Mouse (Mus musculus) CH12.LX (cell line): ENCODE measurements around the gene Rtp3. TPM values are rescaled to one million over a fixed set of nuclear protein-coding genes. Genes with fewer than 3 reads are reported as not detected.

Experiments
- DNase-seq: peaks from one replicate; pipeline ENCODE4 v3.0.0-alpha.2; 2013; ENCODE audit errors: extremely low read depth
- H3K27ac ChIP-seq: 2 replicates; pipeline ENCODE4 v1.5.1; 2012; ENCODE audit warnings: low read depth, mild to moderate bottlenecking, control low read depth, moderate library complexity; ENCODE audit not compliant: insufficient read depth
- H3K27me3 ChIP-seq: replicated peaks from 2 replicates; pipeline ENCODE3; 2012; ENCODE audit warnings: inconsistent platforms
- H3K36me3 ChIP-seq, 2 experiments: replicated peaks in 1 of 2; 2 replicates each; pipeline versions ENCODE3 to v1.6.1; 2012; ENCODE audit warnings: inconsistent platforms in 1 of 2, low read length in 1 of 2, mild to moderate bottlenecking in 1 of 2, mixed read lengths in 1 of 2, moderate library complexity in 1 of 2; ENCODE audit not compliant: control insufficient read depth in 1 of 2, insufficient read depth in 1 of 2
- H3K4me1 ChIP-seq, 2 experiments: 2 replicates each; pipeline ENCODE4 v1.6.1; 2012; ENCODE audit warnings: inconsistent platforms in 1 of 2, moderate library complexity in 1 of 2; ENCODE audit not compliant: insufficient read depth in 2 of 2, control insufficient read depth in 1 of 2
- H3K4me2 ChIP-seq: 2 replicates; pipeline ENCODE4 v1.6.1; 2012; ENCODE audit warnings: low read depth, mild to moderate bottlenecking, control low read depth; ENCODE audit not compliant: poor library complexity, insufficient read depth, severe bottlenecking
- H3K4me3 ChIP-seq, 3 experiments: fragments of 150-350 bp in 1 of 3; sonication (generic) in 1 of 3; replicated peaks in 1 of 3; 2 replicates each; pipeline versions ENCODE3 to v1.5.1; 2011 to 2012; ENCODE audit warnings: low read depth in 2 of 3, low read length in 2 of 3, mild to moderate bottlenecking in 2 of 3, moderate library complexity in 2 of 3, control low read depth in 1 of 3, improper control_type of control experiment in 1 of 3, inconsistent platforms in 1 of 3, mixed read lengths in 1 of 3; ENCODE audit not compliant: poor library complexity in 1 of 3
- H3K79me2 ChIP-seq: replicated peaks from 2 replicates; pipeline ENCODE4 v1.6.1; 2012; ENCODE audit warnings: mild to moderate bottlenecking, moderate library complexity; ENCODE audit not compliant: control insufficient read depth, poor library complexity, insufficient read depth, severe bottlenecking; ENCODE audit errors: extremely low read depth
- H3K9ac ChIP-seq: 2 replicates; pipeline ENCODE4 v1.6.1; 2012; ENCODE audit warnings: low read depth, mild to moderate bottlenecking, control low read depth, moderate library complexity; ENCODE audit not compliant: insufficient read depth
- H3K9me3 ChIP-seq: replicated peaks from 2 replicates; pipeline ENCODE3; 2012; ENCODE audit warnings: low read length, inconsistent platforms, mixed read lengths
- BHLHE40 ChIP-seq: IDR thresholded peaks from 2 replicates; pipeline ENCODE4 v1.6.1; 2011; ENCODE audit warnings: mild to moderate bottlenecking, low read depth, low read length, improper control_type of control experiment
- CHD1 ChIP-seq: IDR thresholded peaks from 2 replicates; pipeline ENCODE4 v1.6.1; 2012; ENCODE audit warnings: low read depth, low read length, improper control_type of control experiment, inconsistent platforms
- CTCF ChIP-seq, 2 experiments: IDR thresholded peaks in 1 of 2; conservative IDR thresholded peaks in 1 of 2; 2 replicates each; pipeline ENCODE4 v1.5.1; 2011 to 2012; ENCODE audit warnings: low read depth in 2 of 2, low read length in 2 of 2, improper control_type of control experiment in 1 of 2, inconsistent platforms in 1 of 2, mild to moderate bottlenecking in 1 of 2, moderate library complexity in 1 of 2
- E2F4 ChIP-seq: IDR thresholded peaks from 2 replicates; pipeline ENCODE4 v1.6.1; 2011; ENCODE audit warnings: low read depth, low read length, improper control_type of control experiment; ENCODE audit not compliant: insufficient replicate concordance
- ELF1 ChIP-seq: IDR thresholded peaks from 2 replicates; pipeline ENCODE4 v1.6.1; 2014; ENCODE audit warnings: low read depth, mild to moderate bottlenecking, inconsistent platforms, low read length, improper control_type of control experiment
- EP300 ChIP-seq: IDR thresholded peaks from 2 replicates; pipeline ENCODE4 v1.6.1; 2011; ENCODE audit warnings: low read length, improper control_type of control experiment
- ETS1 ChIP-seq: conservative IDR thresholded peaks from 2 replicates; pipeline ENCODE4 v1.6.1; 2012; ENCODE audit warnings: low read depth, mild to moderate bottlenecking, inconsistent platforms, low read length, improper control_type of control experiment, moderate library complexity
- GABPA ChIP-seq: IDR thresholded peaks from 2 replicates; pipeline ENCODE4 v1.6.1; 2012; ENCODE audit warnings: low read depth, low read length, improper control_type of control experiment, inconsistent platforms; ENCODE audit not compliant: insufficient replicate concordance
- IRF4 ChIP-seq: IDR thresholded peaks from 2 replicates; pipeline ENCODE4 v1.6.1; 2014; ENCODE audit warnings: low read depth, mild to moderate bottlenecking, inconsistent platforms, low read length, improper control_type of control experiment
- JUN ChIP-seq: IDR thresholded peaks from 2 replicates; pipeline ENCODE4 v1.6.1; 2011; ENCODE audit warnings: low read depth, mild to moderate bottlenecking, low read length, improper control_type of control experiment, moderate library complexity; ENCODE audit not compliant: insufficient read depth
- JUND ChIP-seq: conservative IDR thresholded peaks from 2 replicates; pipeline ENCODE4 v1.6.1; 2011; ENCODE audit warnings: low read depth, low read length, improper control_type of control experiment
- KAT2A ChIP-seq: IDR thresholded peaks from 2 replicates; pipeline ENCODE4 v1.6.1; 2012; ENCODE audit warnings: low read length, improper control_type of control experiment, inconsistent platforms; ENCODE audit not compliant: insufficient replicate concordance
- MAFK ChIP-seq: IDR thresholded peaks from 2 replicates; pipeline ENCODE4 v1.6.1; 2011; ENCODE audit warnings: low read length, improper control_type of control experiment; ENCODE audit not compliant: insufficient replicate concordance
- MAX ChIP-seq: IDR thresholded peaks from 2 replicates; pipeline ENCODE4 v1.6.1; 2011; ENCODE audit warnings: low read length, improper control_type of control experiment
- MAZ ChIP-seq: IDR thresholded peaks from 2 replicates; pipeline ENCODE4 v1.6.1; 2012; ENCODE audit warnings: low read depth, mild to moderate bottlenecking, inconsistent platforms, low read length, improper control_type of control experiment, moderate library complexity
- MEF2A ChIP-seq: IDR thresholded peaks from 2 replicates; pipeline ENCODE4 v1.6.1; 2014; ENCODE audit warnings: low read depth, mild to moderate bottlenecking, inconsistent platforms, low read length, improper control_type of control experiment, borderline replicate concordance
- MXI1 ChIP-seq: IDR thresholded peaks from 2 replicates; pipeline ENCODE4 v1.6.1; 2011; ENCODE audit warnings: mild to moderate bottlenecking, low read depth, low read length, improper control_type of control experiment
- MYC ChIP-seq: IDR thresholded peaks from 2 replicates; pipeline ENCODE4 v1.6.1; 2011; ENCODE audit warnings: low read depth, mild to moderate bottlenecking, improper control_type of control experiment, low read length
- NELFE ChIP-seq: IDR thresholded peaks from 2 replicates; pipeline ENCODE4 v1.6.1; 2011; ENCODE audit warnings: low read depth, low read length, improper control_type of control experiment
- NRF1 ChIP-seq: IDR thresholded peaks from 2 replicates; pipeline ENCODE4 v1.6.1; 2014; ENCODE audit warnings: low read depth, mild to moderate bottlenecking, inconsistent platforms, low read length, improper control_type of control experiment, moderate library complexity
- PAX5 ChIP-seq: IDR thresholded peaks from 2 replicates; pipeline ENCODE4 v1.6.1; 2012; ENCODE audit warnings: low read length, inconsistent platforms, mixed read lengths
- POLR2A ChIP-seq: IDR thresholded peaks from 2 replicates; pipeline ENCODE4 v1.6.1; 2011; ENCODE audit warnings: low read depth, mild to moderate bottlenecking, improper control_type of control experiment, low read length
- POLR2AphosphoS2 ChIP-seq: IDR thresholded peaks from 2 replicates; pipeline ENCODE4 v1.6.1; 2011; ENCODE audit warnings: low read depth, low read length, improper control_type of control experiment
- RAD21 ChIP-seq: IDR thresholded peaks from 2 replicates; pipeline ENCODE4 v1.6.1; 2011; ENCODE audit warnings: low read depth, mild to moderate bottlenecking, low read length, improper control_type of control experiment, moderate library complexity
- TBP ChIP-seq: conservative IDR thresholded peaks from 2 replicates; pipeline ENCODE4 v1.6.1; 2011; ENCODE audit warnings: low read depth, low read length, improper control_type of control experiment
- TCF12 ChIP-seq: IDR thresholded peaks from 2 replicates; pipeline ENCODE4 v1.6.1; 2014; ENCODE audit warnings: low read depth, mild to moderate bottlenecking, inconsistent platforms, low read length, improper control_type of control experiment
- USF1 ChIP-seq: IDR thresholded peaks from 2 replicates; pipeline ENCODE4 v1.6.1; 2014; ENCODE audit warnings: low read depth, mild to moderate bottlenecking, inconsistent platforms, low read length, improper control_type of control experiment
- USF2 ChIP-seq: conservative IDR thresholded peaks from 2 replicates; pipeline ENCODE4 v1.6.1; 2011; ENCODE audit warnings: low read depth, low read length, improper control_type of control experiment
- ZC3H11A ChIP-seq: IDR thresholded peaks from 2 replicates; pipeline ENCODE4 v1.6.1; 2012; ENCODE audit warnings: low read depth, mild to moderate bottlenecking, inconsistent platforms, low read length, improper control_type of control experiment
- ZNF384 ChIP-seq: IDR thresholded peaks from 2 replicates; pipeline ENCODE4 v1.6.1; 2012; ENCODE audit warnings: low read depth, low read length, improper control_type of control experiment, inconsistent platforms
- dilution Hi-C: fragments of 300-500 bp; cut with MboI; formaldehyde crosslinking; loops from 2 replicates; pipeline ENCODE4 v1.14.3; 2020; ENCODE audit warnings: low sequenced_read_pairs; ENCODE audit not compliant: extremely low pct_unique_long_range_greater_than_20kb, extremely low pct_ligation_motif_present
- in situ Hi-C: fragments of 300-500 bp; cut with MboI; formaldehyde crosslinking; loops from 3 replicates; pipeline ENCODE4 v1.14.3; 2019; ENCODE audit warnings: low sequenced_read_pairs, low pct_ligation_motif_present, low pct_unique_long_range_greater_than_20kb, mixed read lengths
- polyA plus RNA-seq: library from polyadenylated mRNA; unstranded; fragments of >175 nt; gene quantifications from 2 replicates; pipeline ENCODE4 v1.2.1, GENCODE M21; 2012; ENCODE audit warnings: low read depth; ENCODE audit not compliant: insufficient read length
- total RNA-seq, 2 experiments: library from RNA; depleted of rRNA; stranded (reverse); fragments of 300-350 nt in 1 of 2; fragments of >200 nt in 1 of 2; gene quantifications; 2 replicates each; pipeline ENCODE4 v1.2.3; 2012 to 2014

The Rtp3 gene
- total and polyA plus RNA-seq, 3 experiments = not detected

DNA sequence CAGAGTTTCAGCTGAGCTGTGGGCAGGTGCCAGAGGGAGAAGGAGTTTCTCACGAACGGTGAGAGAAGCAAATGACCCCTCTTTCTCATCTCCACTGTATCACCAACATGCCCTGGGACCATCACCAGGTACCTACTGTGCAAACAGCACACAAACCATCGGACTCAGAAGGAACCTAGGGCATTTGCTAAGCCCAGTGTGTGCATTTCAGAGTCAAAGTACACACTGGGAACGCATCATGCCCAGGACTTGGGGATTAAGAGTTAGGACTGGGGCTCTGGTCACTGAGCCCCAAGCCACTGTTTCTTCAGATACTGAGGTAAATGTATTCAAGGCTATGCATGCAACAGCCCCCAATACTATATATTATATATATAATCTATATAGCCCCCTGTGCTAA is 3.1 kb downstream of the Rtp3 start:
- Histone ChIP-seq H3K4me3 (no peak overlapping the region), H3K4me1 (peaks cover 0 to 1% of the 10 kb centered on the region in 2 experiments; a peak in 2 of 4 replicates), H3K4me2 (no peak overlapping the region), H3K27me3 (peaks cover 4% of the 10 kb centered on the region), H3K9ac (no peak overlapping the region), H3K27ac (no peak overlapping the region), H3K79me2 (no peaks in the 10 kb centered on the region), H3K36me3 (no peaks in the 10 kb centered on the region), H3K9me3 (peaks cover 8% of the 10 kb centered on the region)
- TF ChIP-seq JUND (no peak), POLR2A (no peak), IRF4 (no peak), JUN (no peak), ZNF384 (no peak), TCF12 (no peak), RAD21 (no peak), USF1 (no peak), MAZ (no peak), BHLHE40 (no peak), ZC3H11A (no peak), MEF2A (no peak), EP300 (no peak), CTCF (conservative IDR thresholded peaks at IDR 0.05 in 1 of 2, IDR thresholded peaks at IDR 0.05 in 1 of 2; ENCODE audit: low read depth in 2 of 2, low read length in 2 of 2) (no peak), POLR2AphosphoS2 (no peak), NRF1 (no peak), TBP (no peak), ELF1 (no peak), CHD1 (no peak), PAX5 (no peak)
- DNase-seq = no peak
- dilution Hi-C loops = no loop called here
- in situ Hi-C loops = no loop called here

DNA sequence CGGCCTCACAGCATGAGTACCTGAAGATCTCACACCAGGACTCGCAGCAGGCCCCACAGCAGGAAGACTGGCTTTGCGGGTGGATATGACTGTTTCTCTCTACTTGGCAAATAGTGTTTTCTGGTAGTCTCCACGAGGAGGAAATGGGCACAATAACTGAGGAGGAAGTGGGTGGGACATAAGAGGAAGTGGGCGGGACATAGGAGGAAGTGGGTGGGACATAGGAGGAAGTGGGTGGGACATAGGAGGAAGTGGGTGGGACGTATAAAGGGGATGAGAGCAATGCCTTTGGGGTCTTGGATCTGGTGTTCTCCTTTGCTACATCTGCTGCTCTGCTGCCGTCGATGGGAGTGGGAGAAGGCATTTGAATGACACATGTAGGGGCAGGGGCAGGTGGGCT is 4.4 kb downstream of the Rtp3 start:
- Histone ChIP-seq H3K4me1 (peaks cover 0 to 3% of the 10 kb centered on the region in 2 experiments; a peak in 2 of 4 replicates), H3K79me2 (no peaks in the 10 kb centered on the region), H3K9me3 (peaks cover 8% of the 10 kb centered on the region), H3K27ac (no peak overlapping the region), H3K36me3 (no peaks in the 10 kb centered on the region), H3K4me3 (no peak overlapping the region), H3K27me3 (peaks cover 2% of the 10 kb centered on the region), H3K4me2 (no peak overlapping the region), H3K9ac (no peak overlapping the region)
- dilution Hi-C loops (no loop called here), in situ Hi-C loops (no loop called here)
- DNase-seq = no peak
- no peak for TF ChIP-seq MXI1
- no peak for TF ChIP-seq TBP
- TF ChIP-seq USF2 = no peak
- TF ChIP-seq POLR2A = no peak
- TF ChIP-seq ETS1 = no peak
- no peak for TF ChIP-seq MAX
- no peak for TF ChIP-seq TCF12
- TF ChIP-seq E2F4 = no peak
- no peak for TF ChIP-seq MAFK
- TF ChIP-seq NELFE = no peak
- no peak for TF ChIP-seq JUND
- TF ChIP-seq KAT2A = no peak
- no peak for TF ChIP-seq EP300
- no peak for TF ChIP-seq MYC
- TF ChIP-seq GABPA = no peak
- TF ChIP-seq NRF1 = no peak
- no peak for TF ChIP-seq RAD21
- TF ChIP-seq POLR2AphosphoS2 = no peak
- TF ChIP-seq, all 38 proteins: peak for 0
